Mouse (Mus musculus): ENCODE results near the gene Cdk6. TPM values are rescaled to one million over a fixed set of nuclear protein-coding genes. Genes with fewer than 3 reads are reported as not detected.

Gene Cdk6
- polyA plus RNA-seq, 1 experiment from 2014 or later = 36.0 TPM

DNA sequence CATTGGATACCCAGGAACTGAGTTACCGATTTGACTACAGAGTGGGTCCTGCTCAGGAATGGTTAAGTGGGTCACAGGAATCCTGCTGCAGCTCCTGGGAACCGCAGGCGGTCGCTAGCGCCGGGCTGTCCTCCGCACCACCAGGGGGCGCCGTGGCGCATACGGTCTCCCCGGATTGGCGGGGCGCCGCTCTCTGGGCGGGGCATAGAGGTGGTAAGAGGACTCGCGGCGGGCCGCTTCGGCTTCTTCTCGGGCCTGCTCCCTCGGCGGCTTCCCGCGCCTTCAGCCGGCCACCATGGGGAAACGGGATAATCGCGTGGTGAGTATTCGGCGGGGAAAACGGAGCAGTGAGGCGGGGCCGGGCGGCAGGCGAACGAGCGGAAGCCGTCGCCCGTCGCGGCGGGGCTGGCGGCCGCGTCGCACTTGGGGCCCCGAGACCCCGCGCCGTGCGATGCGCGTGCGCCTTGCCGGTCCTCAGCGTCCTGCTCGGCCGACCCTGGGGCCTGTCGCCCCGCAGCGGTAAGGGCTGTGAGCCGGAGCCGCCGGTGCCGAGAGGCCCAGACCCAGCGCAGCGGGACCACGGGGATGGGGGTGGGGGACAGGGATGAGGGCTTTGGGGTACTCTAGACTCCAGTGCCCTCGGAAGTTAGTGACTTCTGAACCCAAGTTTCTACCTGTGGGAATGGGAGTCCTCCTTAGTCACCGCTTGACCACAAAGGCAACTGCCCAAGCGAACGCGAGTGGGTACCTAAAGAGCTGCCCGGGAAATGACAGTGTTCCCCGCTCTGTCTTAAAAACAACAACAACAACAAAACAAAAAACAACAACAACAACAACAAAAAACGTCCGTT lies 202.6 kb downstream of the Cdk6 start, which contains the start of gene Fam133b:
Gene Fam133b, plus strand, starts transcription at position 205 of the 851 bp plus-strand sequence.
- Histone ChIP-seq H3K4me2 (replicated peaks) (peak within 1 kb of the TSS; percentile 61), H3K4me1 (peaks cover 14% of the 10 kb centered on the region), H3K4me3 (replicated peaks) (peak within 1 kb of the TSS; percentile 89), H3K27ac (replicated peaks) (peak within 1 kb of the TSS; percentile 93), H3K9me3 (replicated peaks) (no peaks in the 10 kb centered on the region), H3K27me3 (no peaks in the 10 kb centered on the region), H3K9ac (peak within 1 kb of the TSS; percentile 90), H3K36me3 (0 out of 2 replicates have a peak, but pooled peaks cover 6% of the 10 kb centered on the region)
- WGBS = under 1% methylated on average over 73 of the region's 80 CpGs
- peak; percentile 92 for ATAC-seq (ENCODE audit: insufficient number of reproducible peaks, low FRiP score, low TSS enrichment, low read depth)

DNA sequence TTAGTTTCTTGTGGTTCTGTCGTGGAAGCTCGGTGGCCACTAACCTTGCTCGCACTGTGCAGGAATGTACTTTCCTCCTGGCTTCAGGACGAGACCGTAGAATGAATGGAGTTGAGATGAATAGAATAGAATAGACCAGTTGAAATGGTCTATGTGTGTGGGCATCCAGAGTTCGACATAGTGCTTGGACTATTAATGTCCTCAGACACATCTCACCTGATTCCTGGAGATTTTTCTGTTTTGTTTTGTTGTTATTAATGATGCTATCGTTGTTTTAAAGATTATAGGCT lies 203.1 kb downstream of the Cdk6 start:
- 9% methylated on average over 7 of the region's 7 CpGs for WGBS
- H3K36me3 ChIP-seq = 0 out of 2 replicates have a peak, but pooled peaks cover 6% of the 10 kb centered on the region
- no peak for ATAC-seq (ENCODE audit: insufficient number of reproducible peaks, low FRiP score, low TSS enrichment, low read depth)
- peak overlapping the region; percentile 61 for H3K4me2 ChIP-seq (replicated peaks)
- H3K9ac ChIP-seq = peak overlapping the region; percentile 90
- H3K9me3 ChIP-seq (replicated peaks) = no peaks in the 10 kb centered on the region
- no peak overlapping the region for H3K27ac ChIP-seq (replicated peaks)
- H3K27me3 ChIP-seq = no peaks in the 10 kb centered on the region
- peaks cover 12% of the 10 kb centered on the region for H3K4me1 ChIP-seq
- peak overlapping the region; percentile 89 for H3K4me3 ChIP-seq (replicated peaks)

GRCm38 (mm10) chr5:3546226-3546625 lies 204.9 kb downstream of the Cdk6 start:
- Histone ChIP-seq H3K4me2 (replicated peaks) (no peak overlapping the region), H3K36me3 (0 out of 2 replicates have a peak, but pooled peaks cover 6% of the 10 kb centered on the region), H3K27me3 (no peaks in the 10 kb centered on the region), H3K27ac (replicated peaks) (no peak overlapping the region), H3K9ac (no peak overlapping the region), H3K4me1 (peaks cover 12% of the 10 kb centered on the region), H3K9me3 (replicated peaks) (no peaks in the 10 kb centered on the region), H3K4me3 (replicated peaks) (no peak overlapping the region)
- ATAC-seq (ENCODE audit: insufficient number of reproducible peaks, low FRiP score, low TSS enrichment, low read depth) = no peak
- 76% methylated on average over 1 of the region's 1 CpGs for WGBS

DNA sequence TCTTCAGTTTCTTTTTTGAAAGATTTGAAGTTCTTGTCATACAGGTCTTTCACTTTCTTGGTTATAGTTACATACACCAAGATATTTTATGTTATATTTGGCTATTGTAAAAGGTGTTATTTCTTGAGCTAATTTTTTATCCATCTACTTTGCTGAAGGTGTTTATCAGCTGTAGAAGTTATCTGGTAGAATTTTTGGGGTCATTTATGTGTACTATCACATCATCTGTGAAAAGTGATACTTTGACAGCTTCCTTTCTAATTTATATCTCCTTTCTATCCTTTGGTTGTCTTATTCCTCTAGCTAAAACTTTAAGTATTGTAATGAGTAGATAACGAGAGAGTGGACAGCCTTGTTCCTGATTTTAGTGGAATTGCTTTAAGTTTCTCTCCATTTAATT lies 210.2 kb downstream of the Cdk6 start:
- Histone ChIP-seq H3K27ac (replicated peaks) (no peak overlapping the region), H3K4me3 (replicated peaks) (no peak overlapping the region), H3K27me3 (no peaks in the 10 kb centered on the region), H3K9me3 (replicated peaks) (no peaks in the 10 kb centered on the region), H3K9ac (no peak overlapping the region), H3K4me1 (no peaks in the 10 kb centered on the region), H3K4me2 (replicated peaks) (no peak overlapping the region), H3K36me3 (peaks cover 24% of the 10 kb centered on the region; the same call in 1 of the 2 replicates)
- no peak for ATAC-seq (ENCODE audit: insufficient number of reproducible peaks, low FRiP score, low TSS enrichment, low read depth)
- 90% methylated on average over 1 of the region's 1 CpGs for WGBS

GRCm38 (mm10) chr5:3554198-3554597 lies 212.9 kb downstream of the Cdk6 start:
- Histone ChIP-seq H3K27ac (replicated peaks) (no peak overlapping the region), H3K27me3 (no peaks in the 10 kb centered on the region), H3K9ac (no peak overlapping the region), H3K4me2 (replicated peaks) (no peak overlapping the region), H3K4me3 (replicated peaks) (no peak overlapping the region), H3K36me3 (peaks cover 32% of the 10 kb centered on the region), H3K4me1 (no peaks in the 10 kb centered on the region), H3K9me3 (replicated peaks) (no peaks in the 10 kb centered on the region)
- 82% methylated on average over 2 of the region's 2 CpGs for WGBS
- no peak for ATAC-seq (ENCODE audit: insufficient number of reproducible peaks, low FRiP score, low TSS enrichment, low read depth)

DNA sequence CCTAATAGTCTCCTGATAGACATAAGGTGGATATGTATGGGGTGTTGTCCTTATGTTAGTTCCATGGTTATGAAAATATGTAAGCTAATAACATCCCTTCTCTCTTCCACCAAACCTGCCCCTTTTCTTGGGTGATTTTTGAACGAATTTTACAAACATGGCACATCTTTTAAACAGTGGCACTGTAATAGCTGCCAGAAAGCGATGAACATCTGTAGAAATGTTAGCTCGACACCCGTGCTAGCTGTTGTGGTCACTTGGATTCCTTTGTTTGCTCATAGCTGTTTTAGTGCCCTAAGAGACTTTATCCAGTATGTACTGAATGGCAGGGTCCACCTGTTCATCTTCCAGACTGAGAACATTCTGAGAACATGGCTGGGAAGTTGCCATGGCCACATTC lies 230.0 kb downstream of the Cdk6 start, which contains the start of gene 1700109H08Rik:
Gene 1700109H08Rik, plus strand, starts transcription at position 301 of the 400 bp plus-strand sequence.
- Histone ChIP-seq H3K4me2 (replicated peaks) (no peak within 1 kb of the TSS), H3K27me3 (no peaks in the 10 kb centered on the region), H3K4me3 (replicated peaks) (no peak within 1 kb of the TSS), H3K4me1 (no peaks in the 10 kb centered on the region), H3K36me3 (peaks cover 89% of the 10 kb centered on the region), H3K9ac (no peak within 1 kb of the TSS), H3K27ac (replicated peaks) (no peak within 1 kb of the TSS), H3K9me3 (replicated peaks) (no peaks in the 10 kb centered on the region)
- no peak for ATAC-seq (ENCODE audit: insufficient number of reproducible peaks, low FRiP score, low TSS enrichment, low read depth)
- WGBS = 91% methylated on average over 4 of the region's 4 CpGs

- 97% methylated on average over 2 of the region's 2 CpGs for WGBS
- no peak for ATAC-seq (ENCODE audit: insufficient number of reproducible peaks, low FRiP score, low TSS enrichment, low read depth)
Observed at GRCm38 (mm10) chr5:3574825-3575224, 233.5 kb downstream of the Cdk6 start.

GRCm38 (mm10) chr5:3577939-3578338 lies 236.7 kb downstream of the Cdk6 start:
- Histone ChIP-seq H3K9me3 (replicated peaks) (no peaks in the 10 kb centered on the region), H3K4me2 (replicated peaks) (no peak overlapping the region), H3K9ac (no peak overlapping the region), H3K27me3 (no peaks in the 10 kb centered on the region), H3K4me1 (no peaks in the 10 kb centered on the region), H3K27ac (replicated peaks) (no peak overlapping the region), H3K36me3 (peaks cover 83% of the 10 kb centered on the region), H3K4me3 (replicated peaks) (no peak overlapping the region)
- WGBS = 83% methylated on average over 2 of the region's 2 CpGs
- no peak for ATAC-seq (ENCODE audit: insufficient number of reproducible peaks, low FRiP score, low TSS enrichment, low read depth)

More at GRCm38 (mm10) chr5:3574825-3575224, 233.5 kb downstream of the Cdk6 start:
- Histone ChIP-seq H3K4me3 (replicated peaks) (no peak overlapping the region), H3K4me2 (replicated peaks) (no peak overlapping the region), H3K36me3 (peaks cover 94% of the 10 kb centered on the region), H3K27ac (replicated peaks) (no peak overlapping the region), H3K4me1 (no peaks in the 10 kb centered on the region), H3K27me3 (no peaks in the 10 kb centered on the region), H3K9me3 (replicated peaks) (no peaks in the 10 kb centered on the region), H3K9ac (no peak overlapping the region)

GRCm38 (mm10) chr5:3579066-3579465 lies 237.8 kb downstream of the Cdk6 start:
- Histone ChIP-seq H3K4me3 (replicated peaks) (no peak overlapping the region), H3K27ac (replicated peaks) (no peak overlapping the region), H3K4me2 (replicated peaks) (no peak overlapping the region), H3K4me1 (no peaks in the 10 kb centered on the region), H3K27me3 (no peaks in the 10 kb centered on the region), H3K9ac (no peak overlapping the region), H3K9me3 (replicated peaks) (no peaks in the 10 kb centered on the region), H3K36me3 (peaks cover 80% of the 10 kb centered on the region)
- 95% methylated on average over 7 of the region's 7 CpGs for WGBS
- ATAC-seq (ENCODE audit: insufficient number of reproducible peaks, low FRiP score, low TSS enrichment, low read depth) = no peak

Other genes with a start within 250 kb of the Cdk6 start
- gene Fam133b, start 202.3 kb downstream of the Cdk6 start, polyA plus RNA-seq (2015; fragmentation: Nextera tagmentation; extraction: Ambion mirVana) = 24.7 and 26.9 TPM in 2 replicates
- 2.3 and 2.8 TPM in 2 replicates for gene 1700109H08Rik, start 230.1 kb downstream of the Cdk6 start, polyA plus RNA-seq (2015; fragmentation: Nextera tagmentation; extraction: Ambion mirVana)

All from embryonic facial prominence, embryonic 15.5 days (tissue).